Mouse (Mus musculus): ENCODE measurements around the gene B230118H07Rik.

DNA sequence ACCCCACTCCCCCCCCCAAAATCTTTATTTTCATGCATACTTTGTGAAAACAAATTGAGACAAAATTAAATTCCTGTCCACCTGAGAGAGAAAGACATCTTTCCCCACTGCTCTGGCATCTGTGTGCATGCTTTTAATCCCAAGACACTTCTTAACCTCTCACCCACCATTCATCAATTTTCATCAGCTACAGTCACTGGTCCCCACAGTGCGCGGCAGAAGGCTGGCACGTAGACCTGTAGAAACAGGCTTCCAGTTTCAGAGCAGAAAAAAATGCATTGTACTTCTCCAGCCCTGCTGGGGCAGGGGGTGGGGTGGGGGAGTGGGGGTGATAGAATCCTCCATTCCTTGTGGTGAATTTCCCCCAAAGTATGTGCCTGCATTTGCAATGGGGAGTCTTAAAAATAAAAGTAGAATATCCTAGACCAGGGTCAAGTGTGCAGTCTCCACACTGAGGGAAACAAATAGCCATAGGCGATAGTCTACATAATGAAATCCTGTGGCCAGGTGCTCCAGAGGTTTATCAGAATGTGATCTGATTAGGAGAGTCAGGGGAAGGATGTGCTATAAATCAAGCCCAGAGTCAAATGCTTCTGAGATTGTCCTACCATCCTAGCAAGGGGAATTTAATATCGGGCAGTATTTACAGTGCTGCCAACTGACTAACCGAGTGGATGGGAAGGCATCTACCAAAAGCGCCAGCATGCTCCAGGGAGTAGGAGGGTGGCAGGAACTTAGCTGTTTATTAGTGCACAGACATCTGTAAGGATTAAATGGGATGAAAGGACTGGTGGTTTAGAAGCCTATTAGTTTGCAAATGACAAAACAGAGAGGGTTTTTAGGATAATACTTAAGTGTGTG lies 10.1 kb downstream of the B230118H07Rik start:
- TF ChIP-seq CTCF (IDR thresholded peaks at IDR 0.05; ENCODE audit: insufficient read depth, low read depth, low read length) (no peak), POLR2A (IDR thresholded peaks at IDR 0.05; ENCODE audit: insufficient read depth, low read depth, low read length) (no peak)
